Mouse (Mus musculus): Measurements from ENCODE around the gene Fam149b.

The Fam149b gene

DNA sequence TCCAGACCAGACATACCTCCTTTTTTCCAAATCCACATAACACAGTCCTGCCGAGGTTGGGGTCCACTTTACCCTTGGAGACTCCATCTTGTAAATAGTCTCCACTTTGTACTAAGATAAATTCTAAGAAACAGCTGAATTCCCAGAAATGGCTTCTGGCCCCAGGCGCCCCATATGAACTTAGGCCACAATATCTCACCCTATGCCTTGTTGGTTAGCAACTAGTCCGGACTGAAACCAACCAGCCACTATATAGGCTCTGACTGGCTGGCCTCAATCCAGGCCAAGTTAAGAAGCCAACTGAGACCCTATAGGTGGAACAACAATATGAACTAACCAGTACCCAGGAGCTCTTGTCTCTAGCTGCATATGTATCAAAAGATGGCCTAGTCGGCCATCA, 44.4 kb downstream of the Fam149b start:
- DNase-seq = no peak

DNA sequence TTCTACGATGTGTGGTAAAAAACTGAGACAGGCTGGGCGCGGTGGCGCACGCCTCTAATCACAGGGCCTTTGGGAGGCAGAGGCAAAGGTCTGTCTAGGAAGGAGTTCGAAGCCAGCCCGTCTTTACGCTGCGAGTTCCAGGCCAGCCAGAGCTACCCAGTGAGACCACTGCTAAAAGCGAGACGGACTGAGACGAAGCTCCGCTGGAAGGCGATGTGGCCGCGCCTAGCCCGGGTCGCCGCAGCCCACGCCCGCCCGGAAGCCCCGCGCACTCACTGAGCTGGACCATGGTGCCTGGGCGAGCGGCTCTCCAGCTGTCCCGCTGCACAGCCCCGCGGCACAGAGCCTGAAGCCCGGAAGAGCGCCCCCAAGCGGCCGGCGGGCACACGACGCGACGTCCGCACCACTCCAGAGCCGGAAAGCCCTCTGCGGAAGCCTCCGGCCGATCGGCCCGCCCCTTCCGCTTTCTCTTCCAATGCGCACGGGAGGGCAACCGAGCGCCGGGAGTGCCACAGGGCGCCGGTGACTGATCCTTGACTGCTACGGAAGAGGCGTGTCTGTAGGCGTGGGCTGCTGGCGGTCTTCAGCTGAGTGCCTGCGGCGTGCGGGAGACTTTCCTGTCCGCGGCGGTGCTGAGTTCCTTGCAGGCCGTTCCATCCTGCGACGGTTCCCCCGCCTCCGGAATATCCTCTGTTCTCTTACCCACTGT, 45.4 kb downstream of the Fam149b start, which contains the start of gene Mrps16:
Mrps16 (minus strand) TSS at position 430 of the 709 bp plus-strand sequence.
- DNase-seq = peak; percentile 96 to 98

GRCm38 (mm10) chr14:20397220-20397619, 49.3 kb downstream of the Fam149b start:
- DNase-seq = no peak

DNA sequence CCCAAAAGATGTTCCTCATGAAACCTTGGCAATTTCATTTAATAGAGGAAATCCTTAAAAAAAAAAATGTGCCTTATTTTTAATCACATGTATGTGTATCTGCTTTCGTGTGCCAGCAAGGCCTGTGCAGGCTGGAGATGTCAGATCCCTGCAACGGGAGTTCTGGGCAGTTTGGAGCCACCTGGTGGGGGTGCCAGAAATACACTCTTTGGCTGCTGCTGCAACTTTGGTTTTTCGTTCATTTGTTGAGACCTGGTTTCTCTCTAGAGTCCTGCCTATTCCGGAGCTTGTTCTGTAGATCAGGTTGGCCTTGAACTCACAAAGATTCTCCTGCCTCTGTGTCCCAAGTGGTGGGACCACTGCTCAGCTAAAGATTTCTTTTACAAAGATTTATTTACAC, 50.9 kb downstream of the Fam149b start:
- no peak for DNase-seq

GRCm38 (mm10) chr14:20400071-20400470, 52.1 kb downstream of the Fam149b start:
- peak; percentile 18 to 23 for DNase-seq

GRCm38 (mm10) chr14:20422257-20422656, 74.3 kb downstream of the Fam149b start:
- DNase-seq = peak in 1 of 2 experiments; percentile 4

DNA sequence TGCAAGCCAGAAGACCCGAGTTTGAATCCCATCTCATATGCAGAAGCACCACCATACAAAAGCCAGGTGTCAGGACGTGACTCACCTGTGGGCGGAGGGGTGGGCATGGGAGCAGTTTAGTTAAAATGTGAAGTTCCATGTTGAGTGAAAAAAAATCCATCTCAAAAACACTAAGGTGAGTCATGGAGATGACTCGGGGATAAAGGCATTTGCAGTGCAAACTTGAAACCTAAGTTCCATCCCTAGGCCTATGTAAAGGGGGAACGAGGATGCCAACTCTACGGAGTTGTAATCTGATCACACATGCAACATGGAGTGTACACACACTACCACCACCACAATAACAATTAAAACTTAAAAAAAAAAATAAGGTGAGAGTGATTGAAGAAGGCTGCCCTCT, 75.1 kb downstream of the Fam149b start:
- DNase-seq = no peak

DNA sequence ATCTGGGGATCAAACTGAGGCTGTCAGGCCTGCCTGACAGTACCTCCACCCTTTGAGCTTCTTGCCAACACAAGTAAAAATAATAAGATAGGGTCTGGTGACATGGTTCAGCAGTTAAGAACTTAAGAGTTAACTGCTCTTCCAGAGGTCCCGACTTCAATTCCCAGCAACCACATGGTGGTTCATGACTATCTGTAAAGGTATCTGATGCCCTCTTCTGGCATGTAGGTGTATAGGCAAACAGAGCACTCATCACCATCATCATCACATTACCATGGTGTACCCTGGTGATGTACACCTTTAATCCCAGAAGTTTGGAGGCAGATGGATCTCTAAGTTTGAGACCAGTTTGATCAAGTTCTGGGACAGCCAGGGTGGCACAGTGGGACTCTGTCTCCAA, 80.6 kb downstream of the Fam149b start:
- DNase-seq = no peak

DNA sequence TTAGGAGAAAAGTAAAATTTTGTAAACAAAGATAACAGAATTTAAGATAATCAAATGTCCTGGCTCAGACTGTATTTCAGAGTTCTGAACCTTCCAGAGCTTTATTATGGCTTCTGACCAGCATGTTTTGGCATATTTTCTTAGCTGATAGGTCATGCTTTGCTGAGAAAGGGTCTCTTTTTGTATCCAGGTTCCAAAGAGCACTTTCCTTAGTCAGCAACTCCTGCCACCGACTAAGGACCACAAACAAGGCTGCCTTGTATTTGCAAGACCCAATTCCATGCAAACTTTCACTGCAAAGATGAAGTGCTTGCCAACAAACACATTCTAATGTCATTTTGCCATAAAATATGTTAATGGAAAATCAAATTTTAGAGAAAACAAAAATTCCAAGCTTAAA, 81.9 kb downstream of the Fam149b start:
- DNase-seq = no peak

GRCm38 (mm10) chr14:20431726-20432125, 83.8 kb downstream of the Fam149b start:
- DNase-seq = no peak

GRCm38 (mm10) chr14:20432420-20432819, 84.5 kb downstream of the Fam149b start:
- no peak for DNase-seq
